Mouse (Mus musculus): ENCODE measurements around the gene Wasf1. TPM values are rescaled to one million over a fixed set of nuclear protein-coding genes. Genes with fewer than 3 reads are reported as not detected.

The Wasf1 gene
- total RNA-seq, 1 experiment = 5.2 TPM

DNA sequence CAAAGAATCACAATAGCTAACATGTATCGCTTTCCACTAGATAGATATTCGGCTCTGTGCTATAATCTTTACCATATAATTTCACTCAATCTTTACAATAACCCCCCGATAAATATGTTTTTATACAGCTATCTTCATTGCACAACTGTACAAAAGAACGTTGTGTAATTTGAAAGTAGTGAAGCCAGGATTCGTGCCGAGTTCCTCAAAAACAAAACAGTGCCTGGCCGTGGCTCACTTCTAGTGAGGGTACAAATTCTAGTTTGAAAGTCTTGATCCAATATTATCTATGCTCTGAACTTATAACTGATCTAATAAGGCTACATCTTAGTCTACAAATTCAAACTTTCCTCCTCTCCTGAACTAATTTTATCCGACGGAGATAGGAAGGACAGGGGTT lies 942 bp upstream of the Wasf1 start:
- DNase-seq (ENCODE audit: low read depth, low spot score) = no peak
- Histone ChIP-seq H3K36me3 (ENCODE audit: control insufficient read depth, insufficient read depth, low read length, poor library complexity, severe bottlenecking) (no peaks in the 10 kb centered on the region), H3K27ac (ENCODE audit: insufficient read depth, low read depth, low read length, poor library complexity, severe bottlenecking) (no peak overlapping the region), H3K4me3 (ENCODE audit: insufficient read depth in 1 of 2, low read depth in 1 of 2, low read length in 2 of 2, poor library complexity in 1 of 2, severe bottlenecking in 1 of 2) (peak overlapping the region; percentile 92 to 99), H3K4me1 (ENCODE audit: control insufficient read depth in 2 of 2, insufficient read depth in 2 of 2, low read length in 2 of 2, poor library complexity in 1 of 2) (peaks cover 0 to 2% of the 10 kb centered on the region in 2 experiments; a peak in 1 of 4 replicates), H3K9ac (ENCODE audit: insufficient read depth, low read depth, low read length, poor library complexity, severe bottlenecking) (peak overlapping the region; percentile 98), H3K9me3 (ENCODE audit: control insufficient read depth, insufficient read depth, low read depth, low read length) (no peaks in the 10 kb centered on the region)
- no peak for TF ChIP-seq MAFK (IDR thresholded peaks at IDR 0.05; ENCODE audit: insufficient read depth, low read depth, low read length)
- TF ChIP-seq CHD2 (IDR thresholded peaks at IDR 0.05; ENCODE audit: low read depth, low read length) = no peak
- TF ChIP-seq ZNF384 (IDR thresholded peaks at IDR 0.05; ENCODE audit: low read depth, low read length) = no peak
- TF ChIP-seq ZC3H11A (IDR thresholded peaks at IDR 0.05; ENCODE audit: borderline replicate concordance, low read depth, low read length) = no peak
- TF ChIP-seq HCFC1 (IDR thresholded peaks at IDR 0.05; ENCODE audit: borderline replicate concordance, insufficient read depth, low read length) = no peak
- in situ Hi-C loops (cut with MboI; ENCODE audit: low sequenced_read_pairs in 2 of 2, unreplicated experiment in 2 of 2) = no loop called here

DNA sequence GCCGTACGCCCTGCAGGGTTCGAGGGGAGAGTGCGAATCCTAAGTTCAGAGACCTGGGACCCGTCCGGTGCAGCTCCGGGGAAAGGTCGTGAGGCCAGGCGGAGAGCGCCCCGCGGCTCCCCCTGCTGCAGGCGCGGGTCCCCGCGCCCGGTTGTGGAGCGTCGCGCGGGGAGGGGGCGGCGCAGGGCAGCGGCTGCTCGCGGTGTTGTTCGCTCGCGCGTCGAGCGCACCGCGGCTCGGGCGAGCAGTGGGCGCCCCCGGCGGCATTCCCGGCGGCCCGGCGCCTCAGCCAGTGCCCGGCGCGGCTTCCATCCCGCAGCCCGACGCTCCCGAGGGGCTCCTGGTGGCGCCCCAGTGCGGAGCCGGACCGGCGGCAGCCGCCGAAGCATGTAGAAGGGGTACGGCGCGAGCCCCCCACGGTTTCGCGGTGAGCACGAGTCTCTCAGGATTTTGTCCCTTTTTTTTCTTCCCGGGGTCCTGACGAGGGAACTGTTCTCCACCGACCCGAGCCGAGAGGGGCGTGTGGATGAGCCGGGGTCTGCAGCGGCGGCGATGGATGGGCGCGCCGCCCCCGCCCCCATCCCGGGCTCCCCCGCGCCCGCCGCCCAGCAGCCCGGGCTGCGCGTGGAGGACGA lies 486 bp downstream of the Wasf1 start:
- Histone ChIP-seq H3K9me3 (ENCODE audit: control insufficient read depth, insufficient read depth, low read depth, low read length) (no peaks in the 10 kb centered on the region), H3K27ac (ENCODE audit: insufficient read depth, low read depth, low read length, poor library complexity, severe bottlenecking) (peak overlapping the region; percentile 90), H3K36me3 (ENCODE audit: control insufficient read depth, insufficient read depth, low read length, poor library complexity, severe bottlenecking) (no peaks in the 10 kb centered on the region), H3K4me3 (ENCODE audit: insufficient read depth in 1 of 2, low read depth in 1 of 2, low read length in 2 of 2, poor library complexity in 1 of 2, severe bottlenecking in 1 of 2) (peak overlapping the region; percentile 89 to 92), H3K4me1 (ENCODE audit: control insufficient read depth in 2 of 2, insufficient read depth in 2 of 2, low read length in 2 of 2, poor library complexity in 1 of 2) (peaks cover 0 to 2% of the 10 kb centered on the region in 2 experiments; a peak in 1 of 4 replicates), H3K9ac (ENCODE audit: insufficient read depth, low read depth, low read length, poor library complexity, severe bottlenecking) (peak overlapping the region; percentile 96)
- DNase-seq (ENCODE audit: low read depth, low spot score) = no peak
- in situ Hi-C loops (cut with MboI; ENCODE audit: low sequenced_read_pairs in 2 of 2, unreplicated experiment in 2 of 2) = no loop called here
- TF ChIP-seq ZNF384 (IDR thresholded peaks at IDR 0.05; ENCODE audit: low read depth, low read length) = no peak
- TF ChIP-seq ZC3H11A (IDR thresholded peaks at IDR 0.05; ENCODE audit: borderline replicate concordance, low read depth, low read length) = no peak
- no peak for TF ChIP-seq MAFK (IDR thresholded peaks at IDR 0.05; ENCODE audit: insufficient read depth, low read depth, low read length)
- TF ChIP-seq HCFC1 (IDR thresholded peaks at IDR 0.05; ENCODE audit: borderline replicate concordance, insufficient read depth, low read length) = no peak
- TF ChIP-seq CHD2 (IDR thresholded peaks at IDR 0.05; ENCODE audit: low read depth, low read length) = no peak

DNA sequence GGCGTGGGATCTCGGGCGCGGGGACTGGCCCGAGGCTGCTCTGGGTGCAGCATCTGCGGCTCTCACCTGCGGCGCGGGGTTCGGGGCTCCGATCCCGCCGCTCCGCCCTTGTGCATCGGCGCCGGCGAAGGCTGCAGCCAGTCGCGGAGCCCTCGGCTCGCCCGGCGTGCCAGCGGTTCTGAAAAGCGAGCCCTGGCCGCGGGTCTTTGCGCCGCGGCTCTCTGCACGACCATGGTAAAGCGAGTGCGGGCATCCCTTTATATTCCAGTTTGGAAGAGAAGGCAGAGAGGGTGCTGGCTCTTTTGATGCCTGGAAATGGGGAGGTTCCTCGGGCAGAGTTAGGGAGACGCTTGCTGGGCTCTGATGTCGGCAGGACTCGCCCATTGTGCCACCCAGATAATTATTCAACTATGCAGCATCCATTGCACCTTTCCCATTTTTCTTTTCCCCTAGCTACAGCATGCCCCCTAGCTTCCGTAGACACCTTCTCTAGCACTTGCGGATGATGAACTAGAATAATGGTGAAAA lies 1.1 kb downstream of the Wasf1 start:
- H3K27ac ChIP-seq (ENCODE audit: insufficient read depth, low read depth, low read length, poor library complexity, severe bottlenecking) = peak overlapping the region; percentile 16; the same call in 1 of the 2 replicates
- peak; percentile 17 for DNase-seq (ENCODE audit: low read depth, low spot score)
- peak overlapping the region; percentile 89 to 92 for H3K4me3 ChIP-seq (ENCODE audit: insufficient read depth in 1 of 2, low read depth in 1 of 2, low read length in 2 of 2, poor library complexity in 1 of 2, severe bottlenecking in 1 of 2)
- in situ Hi-C loops (cut with MboI; ENCODE audit: low sequenced_read_pairs in 2 of 2, unreplicated experiment in 2 of 2) = no loop called here
- H3K4me1 ChIP-seq (ENCODE audit: control insufficient read depth in 2 of 2, insufficient read depth in 2 of 2, low read length in 2 of 2, poor library complexity in 1 of 2) = peaks cover 0 to 2% of the 10 kb centered on the region in 2 experiments; a peak in 1 of 4 replicates
- TF ChIP-seq CHD2 (IDR thresholded peaks at IDR 0.05; ENCODE audit: low read depth, low read length) (no peak), ZNF384 (IDR thresholded peaks at IDR 0.05; ENCODE audit: low read depth, low read length) (no peak), MAFK (IDR thresholded peaks at IDR 0.05; ENCODE audit: insufficient read depth, low read depth, low read length) (no peak), HCFC1 (IDR thresholded peaks at IDR 0.05; ENCODE audit: borderline replicate concordance, insufficient read depth, low read length) (no peak), ZC3H11A (IDR thresholded peaks at IDR 0.05; ENCODE audit: borderline replicate concordance, low read depth, low read length) (no peak)
- H3K9ac ChIP-seq (ENCODE audit: insufficient read depth, low read depth, low read length, poor library complexity, severe bottlenecking) = peak overlapping the region; percentile 96
- no peaks in the 10 kb centered on the region for H3K36me3 ChIP-seq (ENCODE audit: control insufficient read depth, insufficient read depth, low read length, poor library complexity, severe bottlenecking)
- H3K9me3 ChIP-seq (ENCODE audit: control insufficient read depth, insufficient read depth, low read depth, low read length) = no peaks in the 10 kb centered on the region

- H3K27ac ChIP-seq (ENCODE audit: insufficient read depth, low read depth, low read length, poor library complexity, severe bottlenecking) = no peak overlapping the region
- no peak for TF ChIP-seq ZNF384 (IDR thresholded peaks at IDR 0.05; ENCODE audit: low read depth, low read length)
- no peak for TF ChIP-seq HCFC1 (IDR thresholded peaks at IDR 0.05; ENCODE audit: borderline replicate concordance, insufficient read depth, low read length)
- no peak for TF ChIP-seq ZC3H11A (IDR thresholded peaks at IDR 0.05; ENCODE audit: borderline replicate concordance, low read depth, low read length)
- no peak for TF ChIP-seq CHD2 (IDR thresholded peaks at IDR 0.05; ENCODE audit: low read depth, low read length)
- TF ChIP-seq MAFK (IDR thresholded peaks at IDR 0.05; ENCODE audit: insufficient read depth, low read depth, low read length) = no peak
- in situ Hi-C loops (cut with MboI; ENCODE audit: low sequenced_read_pairs in 2 of 2, unreplicated experiment in 2 of 2) = no loop called here
- no peaks in the 10 kb centered on the region for H3K36me3 ChIP-seq (ENCODE audit: control insufficient read depth, insufficient read depth, low read length, poor library complexity, severe bottlenecking)
- no peaks in the 10 kb centered on the region for H3K9me3 ChIP-seq (ENCODE audit: control insufficient read depth, insufficient read depth, low read depth, low read length)
- DNase-seq (ENCODE audit: low read depth, low spot score) = no peak
- H3K4me1 ChIP-seq (ENCODE audit: control insufficient read depth in 2 of 2, insufficient read depth in 2 of 2, low read length in 2 of 2, poor library complexity in 1 of 2) = peaks cover 0 to 2% of the 10 kb centered on the region in 2 experiments; a peak in 1 of 4 replicates
- H3K4me3 ChIP-seq (ENCODE audit: insufficient read depth in 1 of 2, low read depth in 1 of 2, low read length in 2 of 2, poor library complexity in 1 of 2, severe bottlenecking in 1 of 2) = no peak overlapping the region
- H3K9ac ChIP-seq (ENCODE audit: insufficient read depth, low read depth, low read length, poor library complexity, severe bottlenecking) = no peak overlapping the region
Measured at GRCm38 (mm10) chr10:40885432-40885831, 2.2 kb downstream of the Wasf1 start.
